Mouse (Mus musculus) heart, postnatal 0 days (tissue): ENCODE data around the gene Taf5l.

Source experiments
- CTCF ChIP-seq: IDR thresholded peaks from 2 replicates; pipeline ENCODE4 v1.5.1; 2016; ENCODE audit warnings: antibody characterized with exemption, control low read depth, low read depth
- EP300 ChIP-seq: IDR thresholded peaks from 2 replicates; pipeline ENCODE4 v1.6.1; 2016; ENCODE audit warnings: antibody characterized with exemption, low read depth

DNA sequence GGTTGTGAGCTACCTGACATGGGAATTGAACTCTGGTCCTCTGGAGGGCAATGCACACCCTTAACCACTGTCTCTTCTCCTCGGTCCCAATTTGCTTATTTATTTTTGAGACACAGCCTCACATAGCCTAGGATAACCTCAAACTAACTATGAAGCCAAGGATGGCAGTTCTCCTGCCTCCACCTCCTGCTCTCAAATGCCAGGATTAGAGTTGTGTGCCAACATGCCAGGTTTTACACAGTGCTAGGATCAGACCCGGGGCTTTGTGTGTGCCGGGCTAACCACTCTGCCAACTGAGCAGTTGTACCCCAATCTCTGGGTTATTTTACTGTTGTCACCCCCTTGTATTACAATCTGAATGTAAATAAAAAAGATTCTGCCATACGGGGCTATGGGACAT, 43.7 kb downstream of the Taf5l start:
- TF ChIP-seq EP300 (no peak), CTCF (no peak)
